Mouse (Mus musculus): ENCODE measurements at regions not wholly inside any gene's neighbourhood (a gene's known extent, or its start where the extent isn't known, plus 50 kb on each side); places are given as distances from the start of the nearest gene placed in this dataset.

GRCm38 (mm10) chr8:11062348-11062946 lies 54.2 kb upstream of the Irs2 start:
- TF ChIP-seq CTCF (IDR thresholded peaks at IDR 0.05; ENCODE audit: control insufficient read depth, insufficient read depth, low read length) (no peak), POLR2A (IDR thresholded peaks at IDR 0.05; ENCODE audit: borderline replicate concordance, control insufficient read depth, low read depth, low read length) (no peak)
